Mouse (Mus musculus) erythroblast, embryonic 14.5 days (primary cell): ENCODE measurements around the gene Fhl1. TPM values are rescaled to one million over a fixed set of nuclear protein-coding genes. Genes with fewer than 3 reads are reported as not detected.

Experiments
- H3K27me3 ChIP-seq: 2 replicates; pipeline ENCODE4 v1.6.1; 2012; ENCODE audit warnings: inconsistent platforms; ENCODE audit not compliant: control insufficient read depth
- H3K36me3 ChIP-seq: 2 replicates; pipeline ENCODE4 v1.6.1; 2012; ENCODE audit warnings: mild to moderate bottlenecking, inconsistent platforms; ENCODE audit not compliant: control insufficient read depth
- H3K4me1 ChIP-seq: 2 replicates; pipeline ENCODE4 v1.6.1; 2012; ENCODE audit warnings: inconsistent platforms; ENCODE audit not compliant: control insufficient read depth
- H3K4me3 ChIP-seq: replicated peaks from 2 replicates; pipeline ENCODE3; 2012; ENCODE audit warnings: moderate library complexity, mild to moderate bottlenecking, inconsistent platforms
- H3K9me3 ChIP-seq: 2 replicates; pipeline ENCODE4 v1.6.1; 2012; ENCODE audit warnings: low read length, inconsistent platforms, mixed read lengths; ENCODE audit not compliant: control insufficient read depth
- GATA1 ChIP-seq: IDR thresholded peaks from 2 replicates; pipeline ENCODE4 v1.6.1; 2012; ENCODE audit warnings: low read length, inconsistent platforms, mixed read lengths
- TAL1 ChIP-seq: IDR thresholded peaks from 3 replicates; pipeline ENCODE4 v1.6.1; 2012; ENCODE audit warnings: low read length, inconsistent platforms, mixed read lengths
- polyA plus RNA-seq: library from polyadenylated mRNA; stranded (reverse); fragments of >175 nt; gene quantifications from 2 replicates; pipeline ENCODE4 v1.2.3, GENCODE M21; 2012

The Fhl1 gene
- polyA plus RNA-seq, 1 experiment, result 0.12 TPM

- TF ChIP-seq TAL1 (no peak), GATA1 (no peak)
- Histone ChIP-seq H3K4me1 (no peaks in the 10 kb centered on the region), H3K9me3 (no peaks in the 10 kb centered on the region), H3K4me3 (no peak overlapping the region), H3K27me3 (no peaks in the 10 kb centered on the region), H3K36me3 (no peaks in the 10 kb centered on the region)
Observed at GRCm38 (mm10) chrX:56839369-56839768, 107.8 kb downstream of the Fhl1 start.

DNA sequence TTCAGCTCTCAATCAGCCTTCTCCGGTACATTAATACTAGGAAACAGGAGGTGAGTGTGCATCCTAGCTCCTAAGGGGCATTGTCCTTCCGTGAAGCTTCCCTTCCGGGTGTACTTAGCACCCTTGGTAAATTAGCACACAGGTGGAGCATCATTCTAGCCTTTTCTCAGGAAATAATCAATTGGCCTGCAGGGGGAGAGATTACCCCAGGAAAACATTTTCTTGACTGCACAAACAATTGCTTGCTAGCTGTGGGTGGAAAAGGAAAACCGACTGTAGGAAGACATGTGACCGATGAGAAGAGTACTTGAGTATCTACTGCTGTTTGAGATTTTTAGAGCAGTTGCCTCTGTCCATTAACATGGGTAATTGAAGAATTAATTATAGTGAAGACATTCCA, 109.7 kb downstream of the Fhl1 start:
- no peaks in the 10 kb centered on the region for H3K36me3 ChIP-seq
- H3K9me3 ChIP-seq, result no peaks in the 10 kb centered on the region
- H3K27me3 ChIP-seq, result no peaks in the 10 kb centered on the region
- no peak for TF ChIP-seq GATA1
- TF ChIP-seq TAL1, result no peak
- H3K4me3 ChIP-seq, result no peak overlapping the region
- no peaks in the 10 kb centered on the region for H3K4me1 ChIP-seq

Other genes starting within 250 kb of the Fhl1 start
- gene Gm10477, start 207.0 kb upstream of the Fhl1 start, polyA plus RNA-seq, result not detected in 2 replicates
- not detected in 2 replicates for gene Gm648, start 182.2 kb upstream of the Fhl1 start, polyA plus RNA-seq
- 0.04 and 0.07 TPM in 2 replicates for gene Mmgt1, start 133.7 kb upstream of the Fhl1 start, polyA plus RNA-seq
- 0.41 and 0.89 TPM in 2 replicates for gene Slc9a6, start 122.0 kb upstream of the Fhl1 start, polyA plus RNA-seq
- gene Map7d3, start 90.5 kb downstream of the Fhl1 start, polyA plus RNA-seq, result not detected in 2 replicates
- gene Adgrg4, start 138.4 kb downstream of the Fhl1 start, polyA plus RNA-seq, result 0.01 TPM in 1 of 2 replicates, not detected in the other